Mouse (Mus musculus): ENCODE results near the gene Pxylp1. TPM values are rescaled to one million over a fixed set of nuclear protein-coding genes. Genes with fewer than 3 reads are reported as not detected.
A peak's percentile ranks its signal among the peaks of the same experiment; 100 is the strongest.

The Pxylp1 gene
- polyA plus RNA-seq, 1 experiment from 2014 or later = 48.5 TPM

DNA sequence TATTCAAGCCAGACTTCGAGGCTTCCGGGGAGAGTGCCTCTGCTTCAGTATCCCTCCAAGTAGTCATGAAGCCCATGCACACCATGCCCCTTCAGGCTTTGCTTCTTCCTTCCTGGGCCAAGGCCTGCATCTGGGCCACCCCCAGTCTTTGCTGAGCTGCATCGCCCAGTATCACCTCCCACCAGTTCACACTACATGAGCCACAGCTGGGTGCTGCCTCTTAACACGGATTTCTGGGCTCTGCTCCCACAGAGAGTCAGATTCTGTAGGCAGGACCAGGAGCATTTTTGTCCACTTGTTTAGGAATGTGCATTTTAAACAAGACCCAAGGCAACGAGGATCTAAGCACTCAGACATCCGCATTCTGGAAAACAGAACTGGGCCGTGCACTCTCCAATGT, 40.8 kb downstream of the Pxylp1 start:
- 0 out of 2 replicates have a peak, but pooled peaks cover 9% of the 10 kb centered on the region for H3K36me3 ChIP-seq (replicated peaks)
- no peak overlapping the region for H3K27ac ChIP-seq
- ATAC-seq (ENCODE audit: low FRiP score) = no peak
- no peak overlapping the region for H3K4me2 ChIP-seq
- H3K4me3 ChIP-seq (replicated peaks) = no peak overlapping the region
- peaks cover 17% of the 10 kb centered on the region for H3K4me1 ChIP-seq
- 81% methylated on average over 7 of the region's 7 CpGs for WGBS
- H3K9me3 ChIP-seq = no peaks in the 10 kb centered on the region
- no peak overlapping the region for H3K9ac ChIP-seq
- H3K27me3 ChIP-seq = no peaks in the 10 kb centered on the region

- H3K4me2 ChIP-seq = no peak overlapping the region
- H3K27me3 ChIP-seq = no peaks in the 10 kb centered on the region
- no peak overlapping the region for H3K4me3 ChIP-seq (replicated peaks)
- ATAC-seq (ENCODE audit: low FRiP score) = no peak
- no peak overlapping the region for H3K27ac ChIP-seq
- no peaks in the 10 kb centered on the region for H3K9me3 ChIP-seq
- H3K9ac ChIP-seq = no peak overlapping the region
- 92% methylated on average over 7 of the region's 7 CpGs for WGBS
- H3K36me3 ChIP-seq (replicated peaks) = 0 out of 2 replicates have a peak, but pooled peaks cover 9% of the 10 kb centered on the region
- H3K4me1 ChIP-seq = peaks cover 17% of the 10 kb centered on the region
Measured at GRCm38 (mm10) chr9:96851036-96851435, 41.4 kb downstream of the Pxylp1 start.

- peaks cover 14% of the 10 kb centered on the region for H3K4me1 ChIP-seq
- 76% methylated on average over 5 of the region's 5 CpGs for WGBS
- no peak overlapping the region for H3K4me2 ChIP-seq
- no peak for ATAC-seq (ENCODE audit: low FRiP score)
- 0 out of 2 replicates have a peak overlapping the region, but pooled peaks have one; percentile 31 for H3K27ac ChIP-seq
- no peak overlapping the region for H3K4me3 ChIP-seq (replicated peaks)
- no peak overlapping the region for H3K9ac ChIP-seq
- no peaks in the 10 kb centered on the region for H3K36me3 ChIP-seq (replicated peaks)
- no peaks in the 10 kb centered on the region for H3K9me3 ChIP-seq
- no peaks in the 10 kb centered on the region for H3K27me3 ChIP-seq
Measured at GRCm38 (mm10) chr9:96849012-96849411, 43.5 kb downstream of the Pxylp1 start.

DNA sequence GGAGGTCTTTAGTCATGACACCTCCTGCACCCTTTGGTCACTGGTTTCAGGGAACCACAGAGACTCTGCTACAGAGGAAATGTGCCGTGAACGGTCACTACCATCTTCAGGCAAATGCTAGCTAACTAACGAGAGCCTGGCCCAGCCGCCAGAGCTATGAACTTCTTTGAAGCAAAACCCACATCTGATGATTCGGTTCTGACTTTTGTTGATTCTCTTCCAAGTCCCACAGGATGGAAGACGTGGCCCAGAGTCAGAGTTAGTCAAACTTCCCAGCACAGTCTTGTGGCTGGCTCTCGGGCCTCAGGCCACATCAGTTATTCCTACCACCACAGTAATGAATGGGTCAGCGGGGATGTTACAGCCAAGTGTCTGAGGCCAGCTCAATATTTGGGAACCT, 46.1 kb downstream of the Pxylp1 start:
- no peak overlapping the region for H3K4me2 ChIP-seq
- ATAC-seq (ENCODE audit: low FRiP score) = no peak
- no peaks in the 10 kb centered on the region for H3K9me3 ChIP-seq
- H3K9ac ChIP-seq = no peak overlapping the region
- H3K36me3 ChIP-seq (replicated peaks) = no peaks in the 10 kb centered on the region
- WGBS = 91% methylated on average over 8 of the region's 8 CpGs
- no peak overlapping the region for H3K4me3 ChIP-seq (replicated peaks)
- H3K27me3 ChIP-seq = no peaks in the 10 kb centered on the region
- H3K4me1 ChIP-seq = peaks cover 9% of the 10 kb centered on the region
- no peak overlapping the region for H3K27ac ChIP-seq

DNA sequence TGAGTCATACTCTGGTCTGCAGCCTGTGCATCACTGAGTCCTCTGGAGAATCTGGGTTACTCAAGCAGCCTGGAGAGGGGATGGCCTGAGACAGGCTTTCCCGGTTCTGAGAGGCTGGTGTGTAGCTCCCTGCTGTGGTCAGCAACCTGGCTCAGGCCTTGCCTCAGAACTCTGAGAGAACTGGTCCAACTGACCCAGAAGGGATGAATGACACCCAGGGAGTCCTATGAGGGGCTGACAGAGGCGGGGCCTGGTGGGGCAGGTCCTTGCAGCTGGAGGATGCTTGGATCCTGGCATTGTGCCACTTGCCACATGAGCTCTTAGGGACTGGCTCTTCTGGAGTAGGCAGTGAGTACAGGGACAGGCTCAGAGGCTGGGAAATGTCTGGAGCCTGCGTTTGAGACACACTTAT, 47.7 kb downstream of the Pxylp1 start:
- Histone ChIP-seq H3K36me3 (replicated peaks) (no peaks in the 10 kb centered on the region), H3K4me2 (no peak overlapping the region), H3K4me3 (replicated peaks) (no peak overlapping the region), H3K9me3 (no peaks in the 10 kb centered on the region), H3K4me1 (peaks cover 9% of the 10 kb centered on the region), H3K9ac (no peak overlapping the region), H3K27ac (no peak overlapping the region), H3K27me3 (no peaks in the 10 kb centered on the region)
- 54% methylated on average over 3 of the region's 3 CpGs for WGBS
- ATAC-seq (ENCODE audit: low FRiP score) = peak; percentile 53; the same call in 1 of the 2 replicates

DNA sequence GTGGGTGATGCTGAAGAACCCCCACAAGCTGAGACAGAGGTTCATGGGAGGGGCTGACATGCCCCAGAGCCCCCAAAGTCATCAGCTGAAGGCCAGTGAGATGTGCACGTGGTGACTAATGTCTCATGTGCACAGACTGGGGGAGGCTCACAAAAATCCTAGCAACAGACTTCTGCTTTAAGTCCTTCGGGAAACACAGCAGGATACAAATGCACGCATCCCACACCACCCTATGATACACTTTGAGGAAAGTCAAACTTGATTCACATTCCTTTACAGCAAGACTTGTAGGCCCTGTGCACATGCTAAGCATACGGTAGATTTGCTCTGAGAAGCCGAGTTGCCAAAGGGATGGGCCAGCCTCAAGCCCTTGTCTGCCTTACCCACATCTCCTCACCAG, 53.1 kb downstream of the Pxylp1 start:
- ATAC-seq (ENCODE audit: low FRiP score) = no peak
- 91% methylated on average over 5 of the region's 5 CpGs for WGBS
- Histone ChIP-seq H3K9ac (no peak overlapping the region), H3K4me1 (peaks cover 22% of the 10 kb centered on the region), H3K9me3 (no peaks in the 10 kb centered on the region), H3K27ac (no peak overlapping the region), H3K4me3 (replicated peaks) (no peak overlapping the region), H3K36me3 (replicated peaks) (no peaks in the 10 kb centered on the region), H3K4me2 (no peak overlapping the region), H3K27me3 (no peaks in the 10 kb centered on the region)

GRCm38 (mm10) chr9:96838864-96839263, 53.6 kb downstream of the Pxylp1 start:
- H3K9me3 ChIP-seq = no peaks in the 10 kb centered on the region
- H3K4me3 ChIP-seq (replicated peaks) = no peak overlapping the region
- no peak overlapping the region for H3K4me2 ChIP-seq
- peak; percentile 34; the same call in 1 of the 2 replicates for ATAC-seq (ENCODE audit: low FRiP score)
- no peak overlapping the region for H3K27ac ChIP-seq
- WGBS = 38% methylated on average over 10 of the region's 10 CpGs
- H3K36me3 ChIP-seq (replicated peaks) = no peaks in the 10 kb centered on the region
- no peak overlapping the region for H3K9ac ChIP-seq
- no peaks in the 10 kb centered on the region for H3K27me3 ChIP-seq
- peaks cover 22% of the 10 kb centered on the region for H3K4me1 ChIP-seq

- Histone ChIP-seq H3K36me3 (replicated peaks) (no peaks in the 10 kb centered on the region), H3K4me1 (peaks cover 26% of the 10 kb centered on the region), H3K9ac (no peak overlapping the region), H3K27me3 (no peaks in the 10 kb centered on the region), H3K4me2 (peak overlapping the region; percentile 30; the same call in 1 of the 2 replicates), H3K9me3 (no peaks in the 10 kb centered on the region), H3K27ac (peak overlapping the region; percentile 67), H3K4me3 (replicated peaks) (no peak overlapping the region)
- peak; percentile 59; the same call in 1 of the 2 replicates for ATAC-seq (ENCODE audit: low FRiP score)
- WGBS = 34% methylated on average over 20 of the region's 20 CpGs
Measured at GRCm38 (mm10) chr9:96837781-96838420, 54.6 kb downstream of the Pxylp1 start.

GRCm38 (mm10) chr9:96836984-96837383, 55.5 kb downstream of the Pxylp1 start:
- no peak overlapping the region for H3K4me2 ChIP-seq
- 0 out of 2 replicates have a peak overlapping the region, but pooled peaks have one; percentile 42 for H3K27ac ChIP-seq
- peak; percentile 2; the same call in 1 of the 2 replicates for ATAC-seq (ENCODE audit: low FRiP score)
- no peaks in the 10 kb centered on the region for H3K9me3 ChIP-seq
- 21% methylated on average over 8 of the region's 8 CpGs for WGBS
- no peak overlapping the region for H3K4me3 ChIP-seq (replicated peaks)
- no peaks in the 10 kb centered on the region for H3K36me3 ChIP-seq (replicated peaks)
- no peaks in the 10 kb centered on the region for H3K27me3 ChIP-seq
- peaks cover 26% of the 10 kb centered on the region for H3K4me1 ChIP-seq
- H3K9ac ChIP-seq = no peak overlapping the region

GRCm38 (mm10) chr9:96835374-96835921, 57.0 kb downstream of the Pxylp1 start:
- 85% methylated on average over 6 of the region's 6 CpGs for WGBS
- no peaks in the 10 kb centered on the region for H3K9me3 ChIP-seq
- H3K27me3 ChIP-seq = no peaks in the 10 kb centered on the region
- no peak overlapping the region for H3K4me2 ChIP-seq
- H3K4me1 ChIP-seq = peaks cover 31% of the 10 kb centered on the region
- no peaks in the 10 kb centered on the region for H3K36me3 ChIP-seq (replicated peaks)
- H3K27ac ChIP-seq = no peak overlapping the region
- no peak overlapping the region for H3K9ac ChIP-seq
- H3K4me3 ChIP-seq (replicated peaks) = no peak overlapping the region
- no peak for ATAC-seq (ENCODE audit: low FRiP score)

- Histone ChIP-seq H3K4me3 (replicated peaks) (no peak overlapping the region), H3K9ac (no peak overlapping the region), H3K4me1 (peaks cover 30% of the 10 kb centered on the region), H3K4me2 (no peak overlapping the region), H3K27ac (no peak overlapping the region), H3K27me3 (no peaks in the 10 kb centered on the region), H3K9me3 (no peaks in the 10 kb centered on the region), H3K36me3 (replicated peaks) (no peaks in the 10 kb centered on the region; the same call in 1 of the 2 replicates)
- ATAC-seq (ENCODE audit: low FRiP score) = no peak
- 45% methylated on average over 5 of the region's 5 CpGs for WGBS
Measured at GRCm38 (mm10) chr9:96833606-96834005, 58.9 kb downstream of the Pxylp1 start.

DNA sequence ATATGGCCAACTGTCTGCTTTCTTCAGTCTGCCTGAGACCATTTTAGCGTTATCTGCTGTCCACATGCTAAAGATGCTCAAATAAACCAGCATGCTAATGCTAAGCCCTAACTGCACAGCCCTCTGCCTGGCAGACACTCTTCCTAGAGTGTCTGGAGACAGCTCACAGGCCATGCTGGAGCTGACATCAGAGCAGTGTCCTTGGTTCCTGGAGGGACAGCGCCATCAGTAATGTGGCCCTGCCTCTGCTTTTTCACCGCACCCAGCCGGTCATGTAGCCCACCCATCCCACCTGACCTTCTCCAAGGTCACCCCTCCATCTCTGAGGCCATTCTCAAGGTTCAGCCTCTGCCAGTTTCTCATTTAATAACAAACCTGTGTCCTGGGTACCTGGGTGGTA, 60.0 kb downstream of the Pxylp1 start:
- Histone ChIP-seq H3K36me3 (replicated peaks) (no peaks in the 10 kb centered on the region; the same call in 1 of the 2 replicates), H3K9ac (no peak overlapping the region), H3K27ac (no peak overlapping the region), H3K9me3 (no peaks in the 10 kb centered on the region), H3K27me3 (no peaks in the 10 kb centered on the region), H3K4me3 (replicated peaks) (no peak overlapping the region), H3K4me2 (no peak overlapping the region), H3K4me1 (peaks cover 19% of the 10 kb centered on the region)
- 88% methylated on average over 4 of the region's 4 CpGs for WGBS
- ATAC-seq (ENCODE audit: low FRiP score) = no peak

Measured in forebrain, embryonic 12.5 days (tissue).